Mouse (Mus musculus) spleen, postnatal 36 days (tissue): ENCODE data around the gene Nmu.

ENCODE experiments used
- DNase-seq, 2 experiments: peaks; one replicate each; pipeline ENCODE4 v3.0.0; 2022; ENCODE audit warnings: low spot score in 2 of 2, mixed read lengths in 1 of 2

Gene Nmu

GRCm38 (mm10) chr5:76363453-76364104 lies at the start of gene Nmu:
Gene Nmu, minus strand, starts transcription at chr5:76363788.
- no peak for DNase-seq

GRCm38 (mm10) chr5:76411697-76412096 lies 48.1 kb upstream of the Nmu start:
- no peak for DNase-seq

DNA sequence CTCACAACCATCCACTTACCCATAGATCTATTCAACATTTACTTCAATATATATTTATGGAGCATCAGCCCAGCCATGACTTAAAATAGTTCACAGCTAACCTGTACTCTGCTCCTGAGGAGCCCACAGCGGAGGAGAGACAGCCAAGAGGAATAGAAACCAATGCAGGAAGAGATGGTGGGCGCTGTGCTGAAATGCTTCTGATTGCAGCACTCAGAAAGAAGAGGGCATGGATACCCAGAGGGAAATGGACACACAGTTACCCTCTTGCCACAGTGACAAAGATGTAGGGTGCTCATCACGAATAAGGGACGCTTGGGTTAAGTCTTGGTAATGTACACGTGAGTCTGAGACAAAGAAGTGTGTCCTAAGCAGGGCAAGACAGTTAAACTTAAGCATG lies 30.8 kb upstream of the Nmu start:
- no peak for DNase-seq

DNA sequence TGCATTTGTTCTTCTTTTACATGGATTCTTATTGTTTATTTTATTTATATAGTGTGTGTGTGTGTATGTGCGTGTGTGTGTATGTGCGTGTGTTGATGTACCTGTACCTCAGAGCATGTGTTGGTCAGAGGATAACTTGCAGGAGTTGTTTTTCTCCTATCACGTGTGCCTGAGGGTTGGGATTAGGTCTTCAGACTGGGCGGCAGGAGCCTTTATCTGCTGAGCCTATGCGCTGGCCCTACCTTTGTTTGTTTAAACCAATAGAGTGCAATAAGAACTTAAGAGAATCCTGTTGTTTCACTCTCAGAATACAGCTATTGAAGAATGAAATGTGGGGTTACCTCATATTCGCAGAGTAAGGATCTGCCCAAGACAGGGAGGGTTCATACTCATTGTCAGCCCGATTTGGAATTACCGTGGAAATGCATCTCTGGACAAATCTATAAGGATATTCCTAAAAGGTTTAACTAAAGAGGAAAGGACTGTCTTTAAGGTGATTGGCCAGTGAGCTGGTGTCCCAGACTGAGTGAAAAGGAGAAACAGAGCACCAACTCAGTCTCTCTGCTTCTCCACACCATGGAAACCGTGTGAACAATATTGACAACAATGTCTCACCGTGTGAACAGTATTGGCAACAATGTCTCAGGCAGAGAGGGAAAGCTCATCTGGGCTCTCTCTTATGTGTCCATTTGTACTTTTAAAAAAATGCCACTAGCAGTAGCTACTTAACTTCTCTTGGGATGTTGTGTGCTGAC lies 25.6 kb upstream of the Nmu start:
- no peak for DNase-seq

- no peak for DNase-seq
These were observed 24.9 kb upstream of the Nmu start for GRCm38 (mm10) chr5:76388474-76388873.

GRCm38 (mm10) chr5:76383673-76384072 lies 20.1 kb upstream of the Nmu start:
- DNase-seq = no peak

DNA sequence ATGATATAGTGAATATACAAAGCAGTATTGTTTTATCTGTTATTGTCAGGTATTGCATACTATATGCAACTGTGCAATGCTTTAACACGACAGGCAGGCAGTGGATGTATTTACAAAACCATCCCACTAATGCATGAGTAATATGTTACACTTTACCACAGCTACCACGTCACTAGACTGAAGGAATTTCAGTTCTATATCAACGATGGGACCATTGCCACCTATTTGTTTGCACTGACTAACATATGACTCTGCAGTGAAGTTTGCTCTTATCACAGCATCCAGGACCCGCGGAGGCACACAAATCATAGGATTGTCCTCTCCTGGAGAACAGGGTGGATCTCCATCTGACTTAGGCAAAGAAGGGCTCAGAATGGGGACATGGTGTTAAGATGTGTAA lies 18.2 kb upstream of the Nmu start:
- no peak for DNase-seq

GRCm38 (mm10) chr5:76379216-76379615 lies 15.6 kb upstream of the Nmu start:
- no peak for DNase-seq

- no peak for DNase-seq
These were observed 5.7 kb upstream of the Nmu start for GRCm38 (mm10) chr5:76369215-76369840.

DNA sequence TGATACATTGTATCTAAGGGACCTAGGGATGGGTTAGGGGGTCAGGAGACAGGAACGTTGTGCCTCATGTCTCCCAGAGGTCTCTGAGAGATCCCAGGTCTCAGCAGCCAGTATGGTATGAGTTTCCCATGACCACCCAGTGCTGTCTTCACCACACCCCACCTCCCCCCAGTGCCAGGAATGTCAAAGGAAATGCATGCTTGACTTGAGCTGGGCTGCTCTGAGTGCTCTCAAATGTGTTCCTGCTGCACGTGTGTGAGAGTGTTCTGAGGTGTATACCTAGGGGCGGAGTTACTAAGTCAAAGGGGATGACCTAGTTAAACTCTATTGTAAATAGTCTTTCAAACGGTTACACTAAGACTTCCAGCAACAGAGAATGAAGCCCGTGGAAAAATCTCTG lies 1.8 kb upstream of the Nmu start:
- no peak for DNase-seq

GRCm38 (mm10) chr5:76360786-76361185 lies 2.8 kb downstream of the Nmu start:
- no peak for DNase-seq

GRCm38 (mm10) chr5:76360057-76360456 lies 3.5 kb downstream of the Nmu start:
- DNase-seq = no peak

GRCm38 (mm10) chr5:76351953-76352611 lies 11.5 kb downstream of the Nmu start:
- no peak for DNase-seq

DNA sequence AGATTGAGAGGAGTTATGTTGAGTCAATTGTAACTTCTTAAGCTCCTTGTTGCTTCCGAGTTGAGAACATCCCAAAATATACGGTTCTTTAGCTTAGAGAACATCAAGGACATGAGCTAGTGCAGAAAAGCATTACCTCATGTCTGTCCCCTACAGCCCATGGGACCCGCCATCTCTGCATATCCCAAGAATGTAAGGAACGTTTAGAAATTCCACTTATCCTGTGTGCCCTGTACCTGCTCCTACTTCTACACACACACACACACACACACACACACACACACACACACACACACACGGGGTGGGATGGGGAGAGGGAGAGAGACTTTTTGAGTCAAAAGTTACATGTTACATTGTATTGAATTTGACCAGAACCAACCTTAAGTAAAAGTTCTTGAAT lies 12.1 kb downstream of the Nmu start:
- DNase-seq = no peak

GRCm38 (mm10) chr5:76346137-76346536 lies 17.5 kb downstream of the Nmu start:
- DNase-seq = no peak

DNA sequence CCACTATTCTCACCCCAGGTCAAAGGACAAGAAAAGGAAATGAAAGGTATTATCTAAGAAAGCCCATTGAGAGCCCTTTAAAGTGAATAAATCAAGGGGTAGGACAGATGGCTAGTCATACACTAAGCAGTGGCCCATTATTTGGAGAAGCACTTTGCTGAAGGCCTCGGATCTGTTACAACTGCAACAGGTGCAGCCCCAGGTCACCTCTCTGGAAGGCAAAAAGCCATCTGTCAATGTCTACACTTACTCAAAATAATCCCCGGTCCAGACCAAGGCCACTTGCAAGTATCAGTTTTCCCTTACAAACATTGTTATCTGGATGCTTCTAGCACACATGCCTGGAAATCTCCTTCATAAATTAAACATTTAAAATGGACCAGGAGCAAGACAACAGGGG lies 22.7 kb downstream of the Nmu start:
- no peak for DNase-seq

DNA sequence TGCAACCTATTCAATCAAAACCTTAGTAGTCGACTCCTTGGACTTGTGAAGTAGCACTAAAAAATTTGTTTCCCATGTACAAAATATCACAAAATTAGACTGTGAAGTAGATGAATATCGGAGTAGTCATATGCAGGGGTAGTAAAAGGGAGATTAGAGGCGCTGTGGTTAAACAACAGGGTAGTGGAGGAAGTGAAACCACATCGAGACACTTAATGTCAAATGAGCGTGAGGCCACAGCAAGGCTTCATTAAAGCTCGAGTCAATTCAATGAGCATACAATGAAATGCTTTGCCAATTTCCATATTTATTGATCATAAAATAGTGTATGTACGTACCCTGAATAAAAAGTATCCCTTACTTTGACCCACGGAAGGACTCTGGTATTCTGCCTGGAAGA lies 26.5 kb downstream of the Nmu start:
- peak; percentile 3 to 8 for DNase-seq

DNA sequence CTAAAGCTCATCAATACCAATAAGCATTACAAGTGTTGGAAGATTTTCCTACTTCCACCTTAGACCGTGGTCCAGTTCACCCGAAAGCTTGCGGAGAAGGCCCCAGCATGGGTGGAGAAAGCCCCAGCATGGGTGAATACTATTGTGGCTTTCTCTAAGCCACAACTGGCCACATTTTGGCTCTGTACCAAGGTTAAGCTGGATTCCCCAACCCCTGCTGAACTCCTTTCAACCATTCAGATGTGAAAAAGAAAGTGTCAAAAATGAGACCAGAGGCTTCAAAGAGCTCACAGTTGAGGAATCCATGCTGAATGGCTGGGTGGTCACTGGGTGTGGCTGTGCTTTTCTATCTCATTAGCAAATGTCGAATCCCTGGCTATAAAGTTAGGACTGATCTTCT lies 29.8 kb downstream of the Nmu start:
- DNase-seq = no peak

- DNase-seq = no peak
These were observed 32.6 kb downstream of the Nmu start, which contains the start of gene Pdcl2 for GRCm38 (mm10) chr5:76330953-76331352. Gene Pdcl2, minus strand, starts transcription at chr5:76331156.

GRCm38 (mm10) chr5:76327296-76327695 lies 36.3 kb downstream of the Nmu start:
- no peak for DNase-seq

DNA sequence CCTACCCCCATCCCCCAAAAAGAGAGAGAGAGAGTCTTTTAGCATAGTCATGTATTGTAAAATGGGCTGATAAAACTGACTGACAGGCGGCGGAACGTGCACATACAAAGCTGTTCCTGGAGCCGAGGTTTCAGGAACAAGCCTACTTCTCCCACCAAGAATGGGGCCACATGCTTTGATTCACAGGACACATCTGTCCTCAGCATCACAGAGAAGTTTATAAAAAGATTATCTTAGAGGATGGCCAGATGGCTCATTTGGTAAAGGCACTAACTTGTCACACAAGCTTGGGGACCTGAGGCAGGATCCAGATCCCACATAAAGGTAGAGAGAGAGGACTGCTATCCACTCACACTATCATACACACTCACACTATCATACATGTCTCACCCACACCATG lies 38.5 kb downstream of the Nmu start:
- no peak for DNase-seq
